Mouse (Mus musculus) kidney, adult 2 months (tissue): ENCODE data around the gene Kcnk13.

Experiments used
- CTCF ChIP-seq: fragments of 200-500 bp; conservative IDR thresholded peaks from 2 replicates; pipeline ENCODE4 v1.5.1; 2011; ENCODE audit warnings: low read depth, mild to moderate bottlenecking, control low read depth, low read length, moderate library complexity, mixed read lengths; ENCODE audit not compliant: insufficient read depth, insufficient read length
- POLR2A ChIP-seq: fragments of 200-500 bp; IDR thresholded peaks from one replicate; pipeline ENCODE4 v1.6.1; 2011; ENCODE audit warnings: low read depth, low read length, control low read depth

DNA sequence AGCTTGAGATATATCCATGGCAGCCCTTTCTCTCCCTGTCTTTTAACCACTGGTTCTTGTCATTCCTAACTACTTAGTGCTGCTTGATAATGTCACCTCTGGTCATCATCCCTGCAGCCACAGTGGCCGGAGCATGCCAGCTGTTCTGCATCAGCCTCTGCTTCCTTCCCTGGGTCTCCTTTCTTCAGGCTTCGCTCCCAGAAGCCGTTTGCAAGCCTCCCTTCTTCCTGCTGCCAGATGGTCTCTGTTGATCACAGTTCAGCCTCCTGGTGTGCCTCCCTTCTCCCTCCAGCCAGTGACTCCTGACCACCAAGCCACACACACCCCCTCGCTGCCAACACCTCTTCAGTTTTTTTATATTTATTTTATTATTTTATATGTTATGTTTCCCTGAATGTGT, 25.8 kb upstream of the Kcnk13 start:
- TF ChIP-seq CTCF (no peak), POLR2A (no peak)
